Mouse (Mus musculus): ENCODE data around the gene Atp2b2. TPM values are rescaled to one million over a fixed set of nuclear protein-coding genes. Genes with fewer than 3 reads are reported as not detected.

Gene Atp2b2
- total and polyA plus RNA-seq, 2 experiments = 1.0 to 1.1 TPM

GRCm38 (mm10) chr6:113868552-113868951, 173.9 kb downstream of the Atp2b2 start:
- no peak overlapping the region for H3K4me3 ChIP-seq (ENCODE audit: insufficient read depth, low read depth, low read length)
- peaks cover 3% of the 10 kb centered on the region; the same call in 1 of the 2 replicates for H3K4me1 ChIP-seq (ENCODE audit: control insufficient read depth, insufficient read depth, low read length)
- DNase-seq (ENCODE audit: extremely low read depth, low read depth, low spot score) = no peak
- H3K27ac ChIP-seq (replicated peaks; ENCODE audit: insufficient read depth, low read depth, low read length) = no peak overlapping the region
- 86% methylated on average over 6 of the region's 6 CpGs for WGBS
- no peaks in the 10 kb centered on the region for H3K36me3 ChIP-seq (ENCODE audit: control insufficient read depth, insufficient read depth, low read length)
- H3K79me2 ChIP-seq (ENCODE audit: control insufficient read depth, insufficient read depth, low read length) = no peaks in the 10 kb centered on the region
- no peak for TF ChIP-seq CTCF (IDR thresholded peaks at IDR 0.05; ENCODE audit: low read depth, low read length)
- TF ChIP-seq POLR2A (IDR thresholded peaks at IDR 0.05; ENCODE audit: extremely low read depth, insufficient read depth, low read length) = no peak
- no peak overlapping the region for H3K9ac ChIP-seq (ENCODE audit: low read depth, low read length)
- no peaks in the 10 kb centered on the region for H3K27me3 ChIP-seq (ENCODE audit: control insufficient read depth, insufficient read depth, low read length)

- H3K36me3 ChIP-seq (ENCODE audit: control insufficient read depth, insufficient read depth, low read length) = no peaks in the 10 kb centered on the region
- H3K27me3 ChIP-seq (ENCODE audit: control insufficient read depth, insufficient read depth, low read length) = no peaks in the 10 kb centered on the region
- 16% methylated on average over 7 of the region's 7 CpGs for WGBS
- H3K4me3 ChIP-seq (ENCODE audit: insufficient read depth, low read depth, low read length) = no peak overlapping the region
- peak overlapping the region; percentile 5; the same call in 1 of the 2 replicates for H3K27ac ChIP-seq (replicated peaks; ENCODE audit: insufficient read depth, low read depth, low read length)
- peak; percentile 85 for TF ChIP-seq CTCF (IDR thresholded peaks at IDR 0.05; ENCODE audit: low read depth, low read length)
- no peak for TF ChIP-seq POLR2A (IDR thresholded peaks at IDR 0.05; ENCODE audit: extremely low read depth, insufficient read depth, low read length)
- peaks cover 7% of the 10 kb centered on the region; the same call in 1 of the 2 replicates for H3K4me1 ChIP-seq (ENCODE audit: control insufficient read depth, insufficient read depth, low read length)
- peak; percentile 87 for DNase-seq (ENCODE audit: extremely low read depth, low read depth, low spot score)
- no peaks in the 10 kb centered on the region for H3K79me2 ChIP-seq (ENCODE audit: control insufficient read depth, insufficient read depth, low read length)
- H3K9ac ChIP-seq (ENCODE audit: low read depth, low read length) = no peak overlapping the region
These were observed 176.7 kb downstream of the Atp2b2 start for GRCm38 (mm10) chr6:113865699-113866098.

- no peak overlapping the region for H3K27ac ChIP-seq (replicated peaks; ENCODE audit: insufficient read depth, low read depth, low read length)
- 67% methylated on average over 8 of the region's 8 CpGs for WGBS
These were observed 177.6 kb downstream of the Atp2b2 start for GRCm38 (mm10) chr6:113864812-113865211.

GRCm38 (mm10) chr6:113862955-113863354, 179.5 kb downstream of the Atp2b2 start:
- no peak for DNase-seq (ENCODE audit: extremely low read depth, low read depth, low spot score)
- WGBS = 89% methylated on average over 4 of the region's 4 CpGs
- peaks cover 7% of the 10 kb centered on the region; the same call in 1 of the 2 replicates for H3K4me1 ChIP-seq (ENCODE audit: control insufficient read depth, insufficient read depth, low read length)
- H3K27me3 ChIP-seq (ENCODE audit: control insufficient read depth, insufficient read depth, low read length) = no peaks in the 10 kb centered on the region
- no peak overlapping the region for H3K4me3 ChIP-seq (ENCODE audit: insufficient read depth, low read depth, low read length)
- H3K27ac ChIP-seq (replicated peaks; ENCODE audit: insufficient read depth, low read depth, low read length) = no peak overlapping the region
- no peaks in the 10 kb centered on the region for H3K36me3 ChIP-seq (ENCODE audit: control insufficient read depth, insufficient read depth, low read length)
- H3K79me2 ChIP-seq (ENCODE audit: control insufficient read depth, insufficient read depth, low read length) = no peaks in the 10 kb centered on the region
- H3K9ac ChIP-seq (ENCODE audit: low read depth, low read length) = no peak overlapping the region
- TF ChIP-seq CTCF (IDR thresholded peaks at IDR 0.05; ENCODE audit: low read depth, low read length) = no peak
- TF ChIP-seq POLR2A (IDR thresholded peaks at IDR 0.05; ENCODE audit: extremely low read depth, insufficient read depth, low read length) = no peak

More at GRCm38 (mm10) chr6:113864812-113865211, 177.6 kb downstream of the Atp2b2 start:
- no peaks in the 10 kb centered on the region for H3K79me2 ChIP-seq (ENCODE audit: control insufficient read depth, insufficient read depth, low read length)
- H3K9ac ChIP-seq (ENCODE audit: low read depth, low read length) = no peak overlapping the region
- peaks cover 7% of the 10 kb centered on the region; the same call in 1 of the 2 replicates for H3K4me1 ChIP-seq (ENCODE audit: control insufficient read depth, insufficient read depth, low read length)
- no peak for DNase-seq (ENCODE audit: extremely low read depth, low read depth, low spot score)
- TF ChIP-seq CTCF (IDR thresholded peaks at IDR 0.05; ENCODE audit: low read depth, low read length) = no peak
- TF ChIP-seq POLR2A (IDR thresholded peaks at IDR 0.05; ENCODE audit: extremely low read depth, insufficient read depth, low read length) = no peak
- H3K27me3 ChIP-seq (ENCODE audit: control insufficient read depth, insufficient read depth, low read length) = no peaks in the 10 kb centered on the region
- no peak overlapping the region for H3K4me3 ChIP-seq (ENCODE audit: insufficient read depth, low read depth, low read length)
- no peaks in the 10 kb centered on the region for H3K36me3 ChIP-seq (ENCODE audit: control insufficient read depth, insufficient read depth, low read length)

GRCm38 (mm10) chr6:113861938-113862337, 180.5 kb downstream of the Atp2b2 start:
- H3K4me1 ChIP-seq (ENCODE audit: control insufficient read depth, insufficient read depth, low read length) = peaks cover 7% of the 10 kb centered on the region; the same call in 1 of the 2 replicates
- H3K36me3 ChIP-seq (ENCODE audit: control insufficient read depth, insufficient read depth, low read length) = no peaks in the 10 kb centered on the region
- TF ChIP-seq POLR2A (IDR thresholded peaks at IDR 0.05; ENCODE audit: extremely low read depth, insufficient read depth, low read length) (no peak), CTCF (IDR thresholded peaks at IDR 0.05; ENCODE audit: low read depth, low read length) (no peak)

GRCm38 (mm10) chr6:113861375-113861770, 181.0 kb downstream of the Atp2b2 start:
- Histone ChIP-seq H3K9ac (ENCODE audit: low read depth, low read length) (no peak overlapping the region), H3K4me1 (ENCODE audit: control insufficient read depth, insufficient read depth, low read length) (peaks cover 7% of the 10 kb centered on the region; the same call in 1 of the 2 replicates), H3K27me3 (ENCODE audit: control insufficient read depth, insufficient read depth, low read length) (no peaks in the 10 kb centered on the region), H3K4me3 (ENCODE audit: insufficient read depth, low read depth, low read length) (no peak overlapping the region), H3K36me3 (ENCODE audit: control insufficient read depth, insufficient read depth, low read length) (no peaks in the 10 kb centered on the region), H3K79me2 (ENCODE audit: control insufficient read depth, insufficient read depth, low read length) (no peaks in the 10 kb centered on the region), H3K27ac (replicated peaks; ENCODE audit: insufficient read depth, low read depth, low read length) (no peak overlapping the region)
- TF ChIP-seq POLR2A (IDR thresholded peaks at IDR 0.05; ENCODE audit: extremely low read depth, insufficient read depth, low read length) (no peak), CTCF (IDR thresholded peaks at IDR 0.05; ENCODE audit: low read depth, low read length) (no peak)
- 79% methylated on average over 4 of the region's 4 CpGs for WGBS
- no peak for DNase-seq (ENCODE audit: extremely low read depth, low read depth, low spot score)

More at GRCm38 (mm10) chr6:113861938-113862337, 180.5 kb downstream of the Atp2b2 start:
- no peak for DNase-seq (ENCODE audit: extremely low read depth, low read depth, low spot score)
- Histone ChIP-seq H3K27ac (replicated peaks; ENCODE audit: insufficient read depth, low read depth, low read length) (no peak overlapping the region), H3K9ac (ENCODE audit: low read depth, low read length) (no peak overlapping the region), H3K4me3 (ENCODE audit: insufficient read depth, low read depth, low read length) (no peak overlapping the region), H3K27me3 (ENCODE audit: control insufficient read depth, insufficient read depth, low read length) (no peaks in the 10 kb centered on the region), H3K79me2 (ENCODE audit: control insufficient read depth, insufficient read depth, low read length) (no peaks in the 10 kb centered on the region)
- WGBS = 91% methylated on average over 3 of the region's 3 CpGs
